Mouse (Mus musculus): ENCODE measurements around the gene Frmpd2. TPM values are rescaled to one million over a fixed set of nuclear protein-coding genes. Genes with fewer than 3 reads are reported as not detected.

Frmpd2 gene
- polyA plus RNA-seq, 1 experiment from 2014 or later: 0.16 TPM

Other genes with a start within 250 kb of the Frmpd2 start
- 42.8 and 45.4 TPM in 2 replicates for gene Mapk8, start 24.5 kb upstream of the Frmpd2 start, polyA plus RNA-seq (2014; fragmentation: Nextera tagmentation; extraction: Ambion mirVana)
- gene Ptpn20, start 117.5 kb downstream of the Frmpd2 start, polyA plus RNA-seq (2014; fragmentation: Nextera tagmentation; extraction: Ambion mirVana): 0.21 and 0.33 TPM in 2 replicates

Data from hindbrain, embryonic 14.5 days (tissue).